Mouse (Mus musculus): ENCODE measurements at regions not wholly inside any gene's neighbourhood (a gene's known extent, or its start where the extent isn't known, plus 50 kb on each side); places are given as distances from the start of the nearest gene placed in this dataset.
A peak's percentile ranks its signal among the peaks of the same experiment; 100 is the strongest.

- Histone ChIP-seq H3K9ac (replicated peaks; ENCODE audit: low read depth, low read length) (no peak overlapping the region), H3K27ac (ENCODE audit: low read length) (no peak overlapping the region), H3K4me2 (ENCODE audit: low read length) (no peak overlapping the region), H3K36me3 (ENCODE audit: control insufficient read depth, insufficient read depth) (no peaks in the 10 kb centered on the region), H3K27me3 (replicated peaks; ENCODE audit: control insufficient read depth, insufficient read depth, low read length) (no peaks in the 10 kb centered on the region), H3K4me1 (replicated peaks; ENCODE audit: control insufficient read depth, insufficient read depth, low read length) (peaks cover 6% of the 10 kb centered on the region; the same call in 1 of the 2 replicates), H3K4me3 (replicated peaks; ENCODE audit: low read length) (no peak overlapping the region), H3K9me3 (ENCODE audit: control insufficient read depth, low read length) (no peaks in the 10 kb centered on the region)
- WGBS: 95% methylated on average over 4 of the region's 4 CpGs
- ATAC-seq: no peak
Observed at GRCm38 (mm10) chr11:24247285-24247684, 169.4 kb downstream of the Bcl11a start.

GRCm38 (mm10) chr11:24251516-24251915, 173.7 kb downstream of the Bcl11a start:
- no peak overlapping the region for H3K4me2 ChIP-seq (ENCODE audit: low read length)
- no peak for ATAC-seq
- 50% methylated on average over 5 of the region's 5 CpGs for WGBS

GRCm38 (mm10) chr11:24255201-24256060, 177.6 kb downstream of the Bcl11a start:
- H3K4me2 ChIP-seq (ENCODE audit: low read length): no peak overlapping the region
- ATAC-seq: no peak
- H3K36me3 ChIP-seq (ENCODE audit: control insufficient read depth, insufficient read depth): no peaks in the 10 kb centered on the region
- 89% methylated on average over 22 of the region's 22 CpGs for WGBS
- no peak overlapping the region for H3K9ac ChIP-seq (replicated peaks; ENCODE audit: low read depth, low read length)
- H3K4me1 ChIP-seq (replicated peaks; ENCODE audit: control insufficient read depth, insufficient read depth, low read length): no peaks in the 10 kb centered on the region
- H3K9me3 ChIP-seq (ENCODE audit: control insufficient read depth, low read length): no peaks in the 10 kb centered on the region
- no peak overlapping the region for H3K4me3 ChIP-seq (replicated peaks; ENCODE audit: low read length)
- no peaks in the 10 kb centered on the region for H3K27me3 ChIP-seq (replicated peaks; ENCODE audit: control insufficient read depth, insufficient read depth, low read length)
- no peak overlapping the region for H3K27ac ChIP-seq (ENCODE audit: low read length)

More at GRCm38 (mm10) chr11:24251516-24251915, 173.7 kb downstream of the Bcl11a start:
- H3K9ac ChIP-seq (replicated peaks; ENCODE audit: low read depth, low read length): no peak overlapping the region
- H3K9me3 ChIP-seq (ENCODE audit: control insufficient read depth, low read length): no peaks in the 10 kb centered on the region
- no peak overlapping the region for H3K27ac ChIP-seq (ENCODE audit: low read length)
- H3K4me1 ChIP-seq (replicated peaks; ENCODE audit: control insufficient read depth, insufficient read depth, low read length): no peaks in the 10 kb centered on the region
- no peaks in the 10 kb centered on the region for H3K27me3 ChIP-seq (replicated peaks; ENCODE audit: control insufficient read depth, insufficient read depth, low read length)
- no peak overlapping the region for H3K4me3 ChIP-seq (replicated peaks; ENCODE audit: low read length)
- no peaks in the 10 kb centered on the region for H3K36me3 ChIP-seq (ENCODE audit: control insufficient read depth, insufficient read depth)

GRCm38 (mm10) chr11:24257741-24258140, 179.9 kb downstream of the Bcl11a start:
- H3K4me2 ChIP-seq (ENCODE audit: low read length): no peak overlapping the region
- no peaks in the 10 kb centered on the region for H3K9me3 ChIP-seq (ENCODE audit: control insufficient read depth, low read length)
- ATAC-seq: no peak
- H3K9ac ChIP-seq (replicated peaks; ENCODE audit: low read depth, low read length): no peak overlapping the region
- no peaks in the 10 kb centered on the region for H3K27me3 ChIP-seq (replicated peaks; ENCODE audit: control insufficient read depth, insufficient read depth, low read length)
- no peak overlapping the region for H3K4me3 ChIP-seq (replicated peaks; ENCODE audit: low read length)
- no peak overlapping the region for H3K27ac ChIP-seq (ENCODE audit: low read length)
- no peaks in the 10 kb centered on the region for H3K36me3 ChIP-seq (ENCODE audit: control insufficient read depth, insufficient read depth)
- no peaks in the 10 kb centered on the region for H3K4me1 ChIP-seq (replicated peaks; ENCODE audit: control insufficient read depth, insufficient read depth, low read length)

GRCm38 (mm10) chr11:24258340-24258739, 180.5 kb downstream of the Bcl11a start:
- no peaks in the 10 kb centered on the region for H3K36me3 ChIP-seq (ENCODE audit: control insufficient read depth, insufficient read depth)
- H3K4me1 ChIP-seq (replicated peaks; ENCODE audit: control insufficient read depth, insufficient read depth, low read length): no peaks in the 10 kb centered on the region

GRCm38 (mm10) chr11:24259668-24260067, 181.8 kb downstream of the Bcl11a start:
- WGBS: 89% methylated on average over 2 of the region's 2 CpGs
- Histone ChIP-seq H3K36me3 (ENCODE audit: control insufficient read depth, insufficient read depth) (no peaks in the 10 kb centered on the region), H3K4me1 (replicated peaks; ENCODE audit: control insufficient read depth, insufficient read depth, low read length) (no peaks in the 10 kb centered on the region), H3K27me3 (replicated peaks; ENCODE audit: control insufficient read depth, insufficient read depth, low read length) (no peaks in the 10 kb centered on the region), H3K9ac (replicated peaks; ENCODE audit: low read depth, low read length) (no peak overlapping the region), H3K4me3 (replicated peaks; ENCODE audit: low read length) (no peak overlapping the region), H3K9me3 (ENCODE audit: control insufficient read depth, low read length) (no peaks in the 10 kb centered on the region), H3K4me2 (ENCODE audit: low read length) (no peak overlapping the region), H3K27ac (ENCODE audit: low read length) (no peak overlapping the region)
- no peak for ATAC-seq

More at GRCm38 (mm10) chr11:24258340-24258739, 180.5 kb downstream of the Bcl11a start:
- no peak overlapping the region for H3K27ac ChIP-seq (ENCODE audit: low read length)
- no peaks in the 10 kb centered on the region for H3K9me3 ChIP-seq (ENCODE audit: control insufficient read depth, low read length)
- H3K4me2 ChIP-seq (ENCODE audit: low read length): no peak overlapping the region
- WGBS: 79% methylated on average over 6 of the region's 6 CpGs
- no peaks in the 10 kb centered on the region for H3K27me3 ChIP-seq (replicated peaks; ENCODE audit: control insufficient read depth, insufficient read depth, low read length)
- no peak for ATAC-seq
- H3K4me3 ChIP-seq (replicated peaks; ENCODE audit: low read length): no peak overlapping the region
- no peak overlapping the region for H3K9ac ChIP-seq (replicated peaks; ENCODE audit: low read depth, low read length)

GRCm38 (mm10) chr11:24269046-24269445, 191.2 kb downstream of the Bcl11a start:
- Histone ChIP-seq H3K27me3 (replicated peaks; ENCODE audit: control insufficient read depth, insufficient read depth, low read length) (no peaks in the 10 kb centered on the region), H3K4me2 (ENCODE audit: low read length) (no peak overlapping the region), H3K9me3 (ENCODE audit: control insufficient read depth, low read length) (no peaks in the 10 kb centered on the region), H3K4me1 (replicated peaks; ENCODE audit: control insufficient read depth, insufficient read depth, low read length) (no peaks in the 10 kb centered on the region), H3K9ac (replicated peaks; ENCODE audit: low read depth, low read length) (no peak overlapping the region), H3K36me3 (ENCODE audit: control insufficient read depth, insufficient read depth) (no peaks in the 10 kb centered on the region), H3K4me3 (replicated peaks; ENCODE audit: low read length) (no peak overlapping the region), H3K27ac (ENCODE audit: low read length) (no peak overlapping the region)
- 70% methylated on average over 2 of the region's 2 CpGs for WGBS
- ATAC-seq: no peak

- H3K4me3 ChIP-seq (replicated peaks; ENCODE audit: low read length): no peak overlapping the region
- H3K4me1 ChIP-seq (replicated peaks; ENCODE audit: control insufficient read depth, insufficient read depth, low read length): peaks cover 22% of the 10 kb centered on the region
- no peak for ATAC-seq
- H3K9me3 ChIP-seq (ENCODE audit: control insufficient read depth, low read length): no peaks in the 10 kb centered on the region
- no peak overlapping the region for H3K4me2 ChIP-seq (ENCODE audit: low read length)
- no peak overlapping the region for H3K27ac ChIP-seq (ENCODE audit: low read length)
- H3K36me3 ChIP-seq (ENCODE audit: control insufficient read depth, insufficient read depth): no peaks in the 10 kb centered on the region
- WGBS: 85% methylated on average over 5 of the region's 5 CpGs
- H3K27me3 ChIP-seq (replicated peaks; ENCODE audit: control insufficient read depth, insufficient read depth, low read length): no peaks in the 10 kb centered on the region
- H3K9ac ChIP-seq (replicated peaks; ENCODE audit: low read depth, low read length): no peak overlapping the region
Observed at GRCm38 (mm10) chr11:24281628-24282027, 203.8 kb downstream of the Bcl11a start.

- Histone ChIP-seq H3K9me3 (ENCODE audit: control insufficient read depth, low read length) (no peaks in the 10 kb centered on the region), H3K36me3 (ENCODE audit: control insufficient read depth, insufficient read depth) (no peaks in the 10 kb centered on the region), H3K9ac (replicated peaks; ENCODE audit: low read depth, low read length) (0 out of 2 replicates have a peak overlapping the region, but pooled peaks have one; percentile 25), H3K4me2 (ENCODE audit: low read length) (peak overlapping the region; percentile 21), H3K27ac (ENCODE audit: low read length) (no peak overlapping the region), H3K4me1 (replicated peaks; ENCODE audit: control insufficient read depth, insufficient read depth, low read length) (peaks cover 26% of the 10 kb centered on the region), H3K27me3 (replicated peaks; ENCODE audit: control insufficient read depth, insufficient read depth, low read length) (no peaks in the 10 kb centered on the region), H3K4me3 (replicated peaks; ENCODE audit: low read length) (no peak overlapping the region)
- peak; percentile 67 for ATAC-seq
- 45% methylated on average over 9 of the region's 9 CpGs for WGBS
Observed at GRCm38 (mm10) chr11:24282556-24282955, 204.7 kb downstream of the Bcl11a start.
